Mouse (Mus musculus): ENCODE results near the gene Srsf1. TPM values are rescaled to one million over a fixed set of nuclear protein-coding genes. Genes with fewer than 3 reads are reported as not detected.

Gene Srsf1
- total and polyA plus RNA-seq, 3 experiments: 241 to 397 (median 298) TPM

- H3K4me1 ChIP-seq (ENCODE audit: insufficient read depth, low read depth, low read length): peaks cover 12% of the 10 kb centered on the region
- peaks cover 48% of the 10 kb centered on the region for H3K27me3 ChIP-seq (ENCODE audit: insufficient read depth, low read length)
- peaks cover 3% of the 10 kb centered on the region for H3K36me3 ChIP-seq (replicated peaks)
- ATAC-seq (ENCODE audit: extremely low read depth, insufficient number of reproducible peaks, low FRiP score, poor library complexity, severe bottlenecking) (no peak), DNase-seq (ENCODE audit: low spot score) (no peak)
- H3K9me3 ChIP-seq (replicated peaks): no peaks in the 10 kb centered on the region
- H3K4me3 ChIP-seq (ENCODE audit: low read depth, low read length): no peak overlapping the region
- TF ChIP-seq GATA1 (IDR thresholded peaks at IDR 0.05; ENCODE audit: borderline replicate concordance, low read length) (no peak), TAL1 (conservative IDR thresholded peaks at IDR 0.05; ENCODE audit: low read depth, low read length) (no peak), GATA2 (IDR thresholded peaks at IDR 0.05; ENCODE audit: borderline replicate concordance, low read depth, low read length) (no peak), CTCF (IDR thresholded peaks at IDR 0.05; ENCODE audit: low read depth, low read length) (no peak), POLR2AphosphoS5 (IDR thresholded peaks at IDR 0.05; ENCODE audit: insufficient replicate concordance, low read depth, low read length) (no peak)
These were observed 43.1 kb downstream of the Srsf1 start for GRCm38 (mm10) chr11:88090293-88090692.

- no peaks in the 10 kb centered on the region for H3K9me3 ChIP-seq (replicated peaks)
- peaks cover 61% of the 10 kb centered on the region for H3K27me3 ChIP-seq (ENCODE audit: insufficient read depth, low read length)
- H3K4me3 ChIP-seq (ENCODE audit: low read depth, low read length): no peak overlapping the region
- TF ChIP-seq TAL1 (conservative IDR thresholded peaks at IDR 0.05; ENCODE audit: low read depth, low read length) (no peak), GATA1 (IDR thresholded peaks at IDR 0.05; ENCODE audit: borderline replicate concordance, low read length) (no peak), CTCF (IDR thresholded peaks at IDR 0.05; ENCODE audit: low read depth, low read length) (no peak), POLR2AphosphoS5 (IDR thresholded peaks at IDR 0.05; ENCODE audit: insufficient replicate concordance, low read depth, low read length) (no peak), GATA2 (IDR thresholded peaks at IDR 0.05; ENCODE audit: borderline replicate concordance, low read depth, low read length) (no peak)
- ATAC-seq (ENCODE audit: extremely low read depth, insufficient number of reproducible peaks, low FRiP score, poor library complexity, severe bottlenecking) (no peak), DNase-seq (ENCODE audit: low spot score) (no peak)
- H3K36me3 ChIP-seq (replicated peaks): no peaks in the 10 kb centered on the region
- H3K4me1 ChIP-seq (ENCODE audit: insufficient read depth, low read depth, low read length): peaks cover 16% of the 10 kb centered on the region
These were observed 44.8 kb downstream of the Srsf1 start for GRCm38 (mm10) chr11:88091949-88092348.

DNA sequence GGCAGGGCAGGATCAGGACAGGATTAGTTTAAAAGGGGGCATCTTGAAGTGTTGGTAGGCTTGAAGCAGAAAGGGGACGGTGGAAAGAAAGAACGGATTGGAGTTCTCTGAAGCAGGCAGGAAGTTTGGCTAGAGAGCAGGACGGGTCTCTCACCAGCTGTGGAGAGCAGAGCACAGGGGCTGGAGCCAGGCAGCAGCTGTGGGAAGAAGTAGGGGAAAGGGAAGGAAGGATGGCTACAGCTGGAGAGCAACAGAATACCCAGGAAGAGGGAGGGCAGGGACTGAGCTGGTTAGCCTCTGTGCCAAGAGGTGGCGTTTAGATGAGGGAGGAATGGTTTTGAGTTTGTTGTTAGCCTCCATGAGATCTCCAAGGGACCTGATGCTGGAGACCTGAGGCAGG, 50.0 kb downstream of the Srsf1 start:
- DNase-seq (ENCODE audit: low spot score) (no peak), ATAC-seq (ENCODE audit: extremely low read depth, insufficient number of reproducible peaks, low FRiP score, poor library complexity, severe bottlenecking) (no peak)
- TF ChIP-seq CTCF (IDR thresholded peaks at IDR 0.05; ENCODE audit: low read depth, low read length) (no peak), GATA2 (IDR thresholded peaks at IDR 0.05; ENCODE audit: borderline replicate concordance, low read depth, low read length) (no peak), POLR2AphosphoS5 (IDR thresholded peaks at IDR 0.05; ENCODE audit: insufficient replicate concordance, low read depth, low read length) (no peak), TAL1 (conservative IDR thresholded peaks at IDR 0.05; ENCODE audit: low read depth, low read length) (no peak), GATA1 (IDR thresholded peaks at IDR 0.05; ENCODE audit: borderline replicate concordance, low read length) (no peak)
- Histone ChIP-seq H3K36me3 (replicated peaks) (peaks cover 4% of the 10 kb centered on the region), H3K4me1 (ENCODE audit: insufficient read depth, low read depth, low read length) (peaks cover 41% of the 10 kb centered on the region), H3K9me3 (replicated peaks) (no peaks in the 10 kb centered on the region), H3K4me3 (ENCODE audit: low read depth, low read length) (no peak overlapping the region), H3K27me3 (ENCODE audit: insufficient read depth, low read length) (peaks cover 86% of the 10 kb centered on the region)

GRCm38 (mm10) chr11:88098021-88098729, 51.0 kb downstream of the Srsf1 start, which contains the start of gene Cuedc1:
Gene Cuedc1 (plus strand): TSS chr11:88098058.
- H3K36me3 ChIP-seq (replicated peaks): peaks cover 4% of the 10 kb centered on the region
- peak; percentile 38 for ATAC-seq (ENCODE audit: extremely low read depth, insufficient number of reproducible peaks, low FRiP score, poor library complexity, severe bottlenecking)
- peaks cover 43% of the 10 kb centered on the region for H3K4me1 ChIP-seq (ENCODE audit: insufficient read depth, low read depth, low read length)
- peak within 1 kb of the TSS; percentile 72 for H3K4me3 ChIP-seq (ENCODE audit: low read depth, low read length)
- no peaks in the 10 kb centered on the region for H3K9me3 ChIP-seq (replicated peaks)
- TF ChIP-seq POLR2AphosphoS5 (IDR thresholded peaks at IDR 0.05; ENCODE audit: insufficient replicate concordance, low read depth, low read length): no peak
- no peak for TF ChIP-seq CTCF (IDR thresholded peaks at IDR 0.05; ENCODE audit: low read depth, low read length)
- no peak for TF ChIP-seq GATA2 (IDR thresholded peaks at IDR 0.05; ENCODE audit: borderline replicate concordance, low read depth, low read length)
- TF ChIP-seq TAL1 (conservative IDR thresholded peaks at IDR 0.05; ENCODE audit: low read depth, low read length): peak; percentile 47
- TF ChIP-seq GATA1 (IDR thresholded peaks at IDR 0.05; ENCODE audit: borderline replicate concordance, low read length): no peak
- peaks cover 89% of the 10 kb centered on the region for H3K27me3 ChIP-seq (ENCODE audit: insufficient read depth, low read length)
- DNase-seq (ENCODE audit: low spot score): peak; percentile 32

DNA sequence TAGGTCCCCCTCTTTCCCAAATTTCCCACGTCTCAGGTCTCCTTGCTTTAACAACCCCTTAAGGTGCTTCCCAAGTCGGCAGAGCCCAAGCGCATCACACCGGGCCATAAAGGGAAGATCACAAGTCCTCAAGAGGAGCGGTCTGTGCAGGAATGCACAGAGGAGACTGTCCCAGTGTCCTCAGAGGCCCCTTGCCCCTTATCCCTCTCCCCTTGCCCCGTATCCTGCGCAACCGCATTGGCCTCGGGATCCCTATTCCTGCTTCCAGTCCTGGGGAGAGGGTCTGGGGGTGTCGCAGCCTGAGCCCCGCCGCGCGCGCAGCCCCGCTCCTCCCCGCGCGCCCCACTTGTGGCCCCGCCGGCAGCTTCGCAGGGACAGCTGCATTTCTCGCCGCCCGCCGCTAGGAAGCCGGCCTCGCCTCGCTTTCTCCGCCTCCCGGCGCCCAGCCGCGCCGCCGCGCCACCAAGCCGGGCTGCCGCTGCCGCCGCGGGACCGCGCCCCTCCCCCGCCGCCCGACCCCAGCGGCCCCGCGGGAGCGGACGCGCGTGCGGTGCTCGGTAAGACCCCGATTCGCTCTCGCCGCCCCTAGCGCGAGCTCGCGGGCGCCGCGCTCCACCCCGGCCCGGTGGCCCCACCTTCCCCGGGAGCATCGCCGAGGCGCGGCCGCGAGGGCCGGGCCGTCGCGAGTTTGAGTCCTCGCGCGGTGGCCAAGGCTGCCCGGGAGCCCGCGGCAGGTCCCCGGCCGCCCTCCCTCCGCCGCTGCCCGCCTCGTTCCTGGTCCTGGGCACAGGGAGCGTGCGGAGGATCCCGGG, 51.8 kb downstream of the Srsf1 start:
- Histone ChIP-seq H3K27me3 (ENCODE audit: insufficient read depth, low read length) (peaks cover 93% of the 10 kb centered on the region), H3K4me3 (ENCODE audit: low read depth, low read length) (peak overlapping the region; percentile 72), H3K9me3 (replicated peaks) (no peaks in the 10 kb centered on the region), H3K4me1 (ENCODE audit: insufficient read depth, low read depth, low read length) (peaks cover 51% of the 10 kb centered on the region), H3K36me3 (replicated peaks) (peaks cover 4% of the 10 kb centered on the region)
- DNase-seq (ENCODE audit: low spot score) (peak; percentile 72), ATAC-seq (ENCODE audit: extremely low read depth, insufficient number of reproducible peaks, low FRiP score, poor library complexity, severe bottlenecking) (no peak)
- TF ChIP-seq CTCF (IDR thresholded peaks at IDR 0.05; ENCODE audit: low read depth, low read length) (no peak), TAL1 (conservative IDR thresholded peaks at IDR 0.05; ENCODE audit: low read depth, low read length) (no peak), POLR2AphosphoS5 (IDR thresholded peaks at IDR 0.05; ENCODE audit: insufficient replicate concordance, low read depth, low read length) (no peak), GATA1 (IDR thresholded peaks at IDR 0.05; ENCODE audit: borderline replicate concordance, low read length) (no peak), GATA2 (IDR thresholded peaks at IDR 0.05; ENCODE audit: borderline replicate concordance, low read depth, low read length) (no peak)

DNA sequence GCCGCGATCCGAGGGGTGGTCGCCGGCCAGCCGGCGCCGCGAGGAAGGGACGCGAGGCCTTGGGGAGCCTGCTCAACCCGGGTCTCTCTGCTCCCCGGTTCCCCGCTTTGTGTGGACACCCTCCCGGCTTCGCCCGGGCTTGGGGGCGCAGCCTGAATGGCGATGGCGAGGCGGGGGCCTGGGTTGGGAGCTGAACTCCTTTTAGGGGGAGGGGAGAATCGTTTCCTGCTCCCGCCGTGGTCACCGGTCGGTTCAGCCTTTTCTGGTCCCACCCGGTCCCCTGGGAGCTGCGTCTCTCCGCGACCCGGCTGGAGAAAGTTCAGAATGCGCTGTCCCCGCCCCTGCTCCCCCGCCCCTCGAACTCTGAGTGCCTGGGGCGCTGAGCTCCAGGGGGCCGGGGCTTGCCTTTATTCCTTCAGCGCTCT, 52.4 kb downstream of the Srsf1 start:
- H3K9me3 ChIP-seq (replicated peaks): no peaks in the 10 kb centered on the region
- H3K36me3 ChIP-seq (replicated peaks): peaks cover 4% of the 10 kb centered on the region
- no peak for ATAC-seq (ENCODE audit: extremely low read depth, insufficient number of reproducible peaks, low FRiP score, poor library complexity, severe bottlenecking)
- TF ChIP-seq CTCF (IDR thresholded peaks at IDR 0.05; ENCODE audit: low read depth, low read length): no peak
- no peak for TF ChIP-seq POLR2AphosphoS5 (IDR thresholded peaks at IDR 0.05; ENCODE audit: insufficient replicate concordance, low read depth, low read length)
- TF ChIP-seq GATA2 (IDR thresholded peaks at IDR 0.05; ENCODE audit: borderline replicate concordance, low read depth, low read length): no peak
- no peak for TF ChIP-seq GATA1 (IDR thresholded peaks at IDR 0.05; ENCODE audit: borderline replicate concordance, low read length)
- TF ChIP-seq TAL1 (conservative IDR thresholded peaks at IDR 0.05; ENCODE audit: low read depth, low read length): no peak
- peaks cover 57% of the 10 kb centered on the region for H3K4me1 ChIP-seq (ENCODE audit: insufficient read depth, low read depth, low read length)
- peaks cover 93% of the 10 kb centered on the region for H3K27me3 ChIP-seq (ENCODE audit: insufficient read depth, low read length)
- DNase-seq (ENCODE audit: low spot score): no peak
- peak overlapping the region; percentile 72 for H3K4me3 ChIP-seq (ENCODE audit: low read depth, low read length)

Measured in G1E (cell line).